Mouse (Mus musculus) central nervous system, embryonic 14 days (tissue): ENCODE results near the gene Gm8068. TPM values are rescaled to one million over a fixed set of nuclear protein-coding genes. Genes with fewer than 3 reads are reported as not detected.

Experiments
- polyA plus RNA-seq: library from polyadenylated mRNA; depleted of rRNA; stranded (reverse); fragments of >200 nt; gene quantifications from 2 replicates; pipeline ENCODE4 v1.2.3, GENCODE M21; 2012; rRNA removed

The Gm8068 gene
- not detected in 2 replicates for polyA plus RNA-seq

GRCm38 (mm10) chr14:41701785-41702184, at the start of gene Gm8068:
Gm8068 (minus strand) TSS chr14:41701885.

GRCm38 (mm10) chr14:41750514-41750913, 48.8 kb upstream of the Gm8068 start, which contains the start of gene Gm7929:
Gm7929 (minus strand) TSS chr14:41750614.

Other genes starting within 250 kb of the Gm8068 start
- gene Gm7954, start 248.4 kb downstream of the Gm8068 start, polyA plus RNA-seq: not detected in 2 replicates
- gene Gm3486, start 212.4 kb downstream of the Gm8068 start, polyA plus RNA-seq: not detected in 2 replicates
- gene Gm7970, start 146.3 kb downstream of the Gm8068 start, polyA plus RNA-seq: not detected in 2 replicates
- not detected in 2 replicates for gene 1700049E17Rik2, start 128.7 kb downstream of the Gm8068 start, polyA plus RNA-seq
- gene Gm3072, start 77.3 kb downstream of the Gm8068 start, polyA plus RNA-seq: not detected in 2 replicates
- not detected in 2 replicates for gene Gm3676, start 55.4 kb downstream of the Gm8068 start, polyA plus RNA-seq
- not detected in 2 replicates for gene Gm7929, start 48.7 kb upstream of the Gm8068 start, polyA plus RNA-seq
- gene Gm47189, start 70.6 kb upstream of the Gm8068 start, polyA plus RNA-seq: not detected in 2 replicates
- not detected in 2 replicates for gene Gm7980, start 205.4 kb upstream of the Gm8068 start, polyA plus RNA-seq
- gene 1700049E17Rik1, start 223.1 kb upstream of the Gm8068 start, polyA plus RNA-seq: not detected in 2 replicates
- not detected in 2 replicates for gene 1700024B05Rik, start 242.1 kb upstream of the Gm8068 start, polyA plus RNA-seq